Mouse (Mus musculus) cortical plate, adult 2 months (tissue): ENCODE results near the gene Armcx2. TPM values are rescaled to one million over a fixed set of nuclear protein-coding genes. Genes with fewer than 3 reads are reported as not detected.
"Not testable (repeated sequence)": the region's sequence is repeated elsewhere in the genome, so short reads cannot be mapped to it uniquely, and the experiment has no call there.

Experiments
- H3K27ac ChIP-seq: fragments of 200-500 bp; 2 replicates; pipeline ENCODE4 v1.5.1; 2012; ENCODE audit warnings: low read length, control low read depth, inconsistent platforms; ENCODE audit not compliant: insufficient read depth
- H3K4me1 ChIP-seq: fragments of 200-500 bp; 2 replicates; pipeline ENCODE4 v1.6.1; 2011; ENCODE audit warnings: low read length; ENCODE audit not compliant: control insufficient read depth, insufficient read depth
- H3K4me3 ChIP-seq: fragments of 200-500 bp; 2 replicates; pipeline ENCODE4 v1.5.1; 2011; ENCODE audit warnings: mild to moderate bottlenecking, low read length, control low read depth; ENCODE audit not compliant: insufficient read depth
- CTCF ChIP-seq: fragments of 200-500 bp; IDR thresholded peaks from 2 replicates; pipeline ENCODE4 v1.5.1; 2011; ENCODE audit warnings: mild to moderate bottlenecking, control low read depth, low read length; ENCODE audit not compliant: insufficient read depth; ENCODE audit errors: extremely low read depth
- POLR2A ChIP-seq: fragments of 200-500 bp; IDR thresholded peaks from 2 replicates; pipeline ENCODE4 v1.6.1; 2011; ENCODE audit warnings: mild to moderate bottlenecking, low read length, control low read depth; ENCODE audit not compliant: insufficient read depth; ENCODE audit errors: extremely low read depth
- polyA plus RNA-seq: library from polyadenylated mRNA; depleted of rRNA; stranded (reverse); fragments of >200 nt; gene quantifications from 2 replicates; pipeline ENCODE4 v1.2.3, GENCODE M21; 2012; rRNA removed

The Armcx2 gene
- polyA plus RNA-seq = 44.5 and 45.9 TPM in 2 replicates

DNA sequence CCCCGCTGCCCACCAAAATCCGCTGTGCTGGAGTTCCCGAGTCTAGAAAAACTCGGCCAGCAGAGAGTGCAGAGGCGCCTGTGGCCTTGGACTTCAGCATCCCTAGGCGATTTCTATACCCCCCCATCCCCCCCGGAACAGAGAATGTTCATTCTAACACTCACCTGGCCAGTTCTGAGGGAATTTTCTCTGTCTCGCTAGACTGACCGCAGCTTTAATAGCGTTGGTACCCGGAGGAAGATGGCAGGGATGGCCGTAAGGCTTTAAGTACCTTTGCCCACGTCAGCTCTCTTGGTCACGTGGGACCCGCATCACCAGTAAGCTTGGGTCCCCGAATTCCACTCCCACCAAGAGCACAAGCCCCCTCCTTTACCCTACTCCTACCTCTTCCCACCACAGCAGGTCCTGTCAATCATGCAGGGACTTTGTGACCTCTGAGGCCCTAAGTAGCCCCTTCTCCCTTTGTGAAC is at the start of gene Armcx2:
Gene Armcx2 (minus strand): TSS at position 467 of the 470 bp plus-strand sequence.
- Histone ChIP-seq H3K4me1 (no peaks in the 10 kb centered on the region; the same call in 1 of the 2 replicates), H3K27ac (no peak within 1 kb of the TSS), H3K4me3 (peak within 1 kb of the TSS; percentile 92)
- TF ChIP-seq CTCF (no peak), POLR2A (peak; percentile 90)

DNA sequence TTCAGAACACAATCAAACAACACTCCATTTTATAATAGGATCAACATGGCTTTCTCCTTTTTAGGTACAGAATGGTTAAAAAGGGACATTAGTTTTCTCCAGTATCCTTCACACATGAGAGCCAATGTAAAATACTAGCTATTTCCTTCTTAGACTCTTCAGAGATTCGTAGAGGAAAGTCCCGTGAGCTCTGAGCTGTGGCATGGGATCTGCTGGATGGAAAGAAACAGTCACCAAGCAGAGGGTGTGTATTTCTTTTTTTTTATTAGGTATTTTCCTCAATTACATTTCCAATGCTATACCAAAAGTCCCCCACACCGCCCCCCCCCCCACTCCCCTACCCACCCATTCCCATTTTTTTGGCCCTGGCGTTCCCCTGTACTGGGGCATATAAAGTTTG is 40.6 kb upstream of the Armcx2 start:
- TF ChIP-seq POLR2A (no peak), CTCF (no peak)
- H3K4me1 ChIP-seq = no peaks in the 10 kb centered on the region
- H3K4me3 ChIP-seq = no peak overlapping the region
- no peak overlapping the region for H3K27ac ChIP-seq

- TF ChIP-seq CTCF (no peak), POLR2A (no peak)
- H3K4me1 ChIP-seq = no peaks in the 10 kb centered on the region
- H3K4me3 ChIP-seq = no peak overlapping the region
- no peak overlapping the region for H3K27ac ChIP-seq
These were observed 35.4 kb upstream of the Armcx2 start for GRCm38 (mm10) chrX:134844424-134844823.

GRCm38 (mm10) chrX:134830508-134830907 is 21.5 kb upstream of the Armcx2 start:
- H3K27ac ChIP-seq = no peak overlapping the region
- no peak overlapping the region for H3K4me3 ChIP-seq
- no peaks in the 10 kb centered on the region for H3K4me1 ChIP-seq
- TF ChIP-seq POLR2A (no peak), CTCF (no peak)

- peak; percentile 57; the same call in 1 of the 2 replicates for TF ChIP-seq POLR2A
- TF ChIP-seq CTCF = no peak
- no peak overlapping the region for H3K27ac ChIP-seq
- peak overlapping the region; percentile 92 for H3K4me3 ChIP-seq
- no peaks in the 10 kb centered on the region; the same call in 1 of the 2 replicates for H3K4me1 ChIP-seq
These were observed 927 bp downstream of the Armcx2 start for GRCm38 (mm10) chrX:134807833-134808754.

GRCm38 (mm10) chrX:134787728-134788127 is 21.3 kb downstream of the Armcx2 start:
- no peaks in the 10 kb centered on the region for H3K4me1 ChIP-seq
- H3K27ac ChIP-seq = no peak overlapping the region
- no peak overlapping the region for H3K4me3 ChIP-seq
- TF ChIP-seq POLR2A (no peak), CTCF (no peak)

- H3K4me3 ChIP-seq, H3K27ac ChIP-seq, H3K4me1 ChIP-seq: not testable (repeated sequence)
These were observed 45.4 kb downstream of the Armcx2 start for GRCm38 (mm10) chrX:134763428-134764198.

DNA sequence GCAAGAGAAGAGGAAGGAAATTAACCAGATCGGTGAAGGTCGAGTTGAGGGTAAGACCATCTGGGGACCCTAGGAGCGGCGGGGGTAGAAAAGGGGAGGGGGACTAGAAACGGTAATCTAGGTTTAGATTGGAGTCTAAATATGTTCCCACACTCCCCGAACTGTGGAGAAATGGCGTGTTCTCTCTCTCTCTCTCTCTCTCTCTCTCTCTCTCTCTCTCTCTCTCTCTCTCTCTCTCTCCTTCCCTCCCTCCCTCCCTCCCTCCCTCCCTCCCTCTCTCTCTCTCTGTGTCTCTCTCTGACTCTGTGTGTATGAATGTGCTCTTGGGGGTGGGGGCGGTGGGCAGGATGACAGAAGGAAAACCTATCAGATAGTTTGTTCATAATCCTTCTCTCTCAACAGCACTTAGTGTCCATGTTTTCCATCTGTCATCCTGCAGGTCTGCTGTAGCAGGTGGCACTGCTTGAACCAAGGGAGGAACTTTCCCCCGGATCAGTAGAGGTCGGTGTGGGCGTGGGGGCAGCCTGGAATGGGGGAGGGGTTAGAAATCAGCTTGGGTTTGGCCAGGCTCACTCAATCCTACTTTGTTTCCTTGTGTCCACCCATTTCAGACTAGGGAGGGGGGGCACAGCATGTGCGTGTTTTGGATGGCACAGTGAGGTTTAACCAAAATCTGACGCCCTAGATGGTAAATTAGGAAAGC is 51.6 kb downstream of the Armcx2 start:
- no peak overlapping the region for H3K27ac ChIP-seq
- TF ChIP-seq POLR2A = no peak
- TF ChIP-seq CTCF = no peak
- peak overlapping the region; percentile 64 for H3K4me3 ChIP-seq
- no peaks in the 10 kb centered on the region for H3K4me1 ChIP-seq
